Mouse (Mus musculus): ENCODE data around the gene Brpf3.

GRCm38 (mm10) chr17:28832040-28832439, 31.1 kb downstream of the Brpf3 start:
- TF ChIP-seq CTCF (IDR thresholded peaks at IDR 0.05; ENCODE audit: extremely low read depth, insufficient read depth, insufficient read length, insufficient replicate concordance) (no peak), POLR2A (IDR thresholded peaks at IDR 0.05; ENCODE audit: low read depth, low read length) (no peak)
